Mouse (Mus musculus): Measurements from ENCODE around the gene Cabp2.
"Not testable (repeated sequence)": the region's sequence is repeated elsewhere in the genome, so short reads cannot be mapped to it uniquely, and the experiment has no call there.

Gene Cabp2

GRCm38 (mm10) chr19:4126759-4127495, 45.5 kb downstream of the Cabp2 start:
- DNase-seq, result peak; percentile 60

GRCm38 (mm10) chr19:4129462-4129861, 48.1 kb downstream of the Cabp2 start:
- DNase-seq, result no peak

DNA sequence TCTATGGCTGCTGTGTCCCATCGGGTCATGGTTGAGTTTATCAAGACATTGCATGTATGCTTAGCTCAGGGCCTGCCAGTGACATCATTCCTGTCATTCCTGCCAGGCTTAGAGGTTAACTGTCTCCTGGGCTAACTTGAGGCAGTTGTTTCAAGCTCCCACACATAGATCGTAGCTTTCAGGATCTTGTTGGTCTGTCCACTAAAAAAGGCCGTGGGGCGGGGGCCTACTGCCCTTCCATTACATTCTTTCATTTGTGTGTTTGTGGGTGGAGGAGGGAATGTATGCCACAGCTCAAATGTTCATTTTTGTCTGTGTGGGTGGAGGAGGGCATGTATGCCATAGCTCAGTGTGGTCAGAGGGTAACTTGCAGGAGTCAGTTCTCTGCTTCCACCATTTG, 48.7 kb downstream of the Cabp2 start:
- no peak for DNase-seq

- DNase-seq, result no peak
Observed at GRCm38 (mm10) chr19:4131075-4131474, 49.7 kb downstream of the Cabp2 start.

DNA sequence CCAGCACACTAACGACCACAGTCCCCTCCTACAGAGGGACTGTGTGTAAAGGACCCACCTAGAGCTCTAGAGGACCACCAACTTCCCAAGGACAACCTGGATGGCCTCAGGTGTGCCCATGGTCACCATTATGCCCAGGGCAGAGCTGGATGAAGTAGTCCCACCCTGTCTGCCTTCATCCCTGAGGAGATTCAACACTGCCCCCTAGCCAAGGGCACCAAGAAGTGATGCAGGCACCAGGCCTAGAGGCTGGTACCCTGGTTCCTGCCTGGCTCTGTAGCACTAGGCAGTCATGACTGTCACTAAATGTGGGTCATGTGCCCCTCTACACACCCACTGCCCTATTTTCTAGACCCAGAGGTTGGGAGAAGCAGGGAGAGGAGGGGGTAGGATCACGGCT, 50.4 kb downstream of the Cabp2 start:
- DNase-seq, result no peak

GRCm38 (mm10) chr19:4134354-4134753, 53.0 kb downstream of the Cabp2 start:
- DNase-seq, result no peak

DNA sequence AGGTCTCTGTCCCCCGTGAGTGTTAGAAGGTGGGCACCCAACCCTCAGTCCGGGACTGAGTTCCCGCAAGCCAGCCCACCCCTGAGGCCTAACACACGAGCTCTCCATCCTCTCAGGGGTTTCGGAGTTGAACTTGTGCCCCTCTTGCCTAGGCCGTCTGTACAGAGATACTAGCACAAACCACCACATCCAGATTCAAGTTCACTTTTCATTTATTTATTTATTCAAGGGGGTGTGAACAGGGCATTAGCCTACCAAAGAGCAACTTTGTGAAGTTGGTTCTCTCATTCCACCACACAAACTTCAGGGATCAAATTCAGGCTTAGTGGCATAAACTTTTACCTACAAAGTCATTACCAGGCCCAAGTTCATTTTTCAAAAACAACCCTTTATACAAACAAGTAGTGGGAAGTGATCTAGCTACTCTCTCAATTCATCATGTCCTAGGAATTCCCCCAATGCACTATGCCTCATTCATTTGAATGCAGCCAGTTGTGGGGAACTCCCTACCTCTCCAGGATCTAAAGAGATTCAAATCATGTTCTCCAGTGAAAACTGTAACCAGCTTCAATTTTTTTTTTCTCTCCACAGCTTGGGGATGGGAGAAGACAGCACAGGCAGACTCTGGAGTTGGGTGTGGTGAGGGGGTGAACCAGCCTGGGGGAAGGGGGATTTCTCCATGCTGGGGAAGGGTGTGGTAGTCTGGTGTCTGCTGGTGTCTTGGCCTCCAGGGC, 54.0 kb downstream of the Cabp2 start:
- not testable (repeated sequence) for DNase-seq

DNA sequence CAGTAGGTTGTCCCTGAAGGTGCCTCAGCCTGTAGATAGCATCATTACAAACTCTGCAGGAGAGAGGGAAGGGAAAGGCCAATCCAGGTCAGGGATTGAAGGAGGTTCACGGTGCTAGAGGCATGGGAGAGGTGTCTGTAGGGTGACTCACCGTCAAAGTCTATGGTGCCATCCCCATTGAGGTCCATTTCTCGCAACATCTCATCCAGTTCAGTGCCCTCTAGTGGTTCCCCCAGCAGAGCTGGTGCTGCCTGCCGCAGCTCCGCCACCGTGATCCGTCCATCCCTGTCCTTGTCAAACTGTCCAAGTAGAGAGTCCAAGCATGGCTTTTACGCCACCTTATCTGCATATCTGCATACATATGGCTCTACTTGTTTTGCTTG, 54.6 kb downstream of the Cabp2 start:
- not testable (repeated sequence) for DNase-seq

- DNase-seq, result no peak
Observed at GRCm38 (mm10) chr19:4136463-4136862, 55.1 kb downstream of the Cabp2 start.

Data from cerebellum, adult 9-10 months (tissue).